Mouse (Mus musculus) CH12.LX (cell line): Measurements from ENCODE around the gene Mcrip1. TPM values are rescaled to one million over a fixed set of nuclear protein-coding genes. Genes with fewer than 3 reads are reported as not detected.

Source experiments
- DNase-seq: peaks from one replicate; pipeline ENCODE4 v3.0.0-alpha.2; 2013; ENCODE audit errors: extremely low read depth
- H3K27ac ChIP-seq: 2 replicates; pipeline ENCODE4 v1.5.1; 2012; ENCODE audit warnings: low read depth, mild to moderate bottlenecking, control low read depth, moderate library complexity; ENCODE audit not compliant: insufficient read depth
- H3K27me3 ChIP-seq: replicated peaks from 2 replicates; pipeline ENCODE3; 2012; ENCODE audit warnings: inconsistent platforms
- H3K36me3 ChIP-seq, 2 experiments: replicated peaks in 1 of 2; 2 replicates each; pipeline versions ENCODE3 to v1.6.1; 2012; ENCODE audit warnings: inconsistent platforms in 1 of 2, low read length in 1 of 2, mild to moderate bottlenecking in 1 of 2, mixed read lengths in 1 of 2, moderate library complexity in 1 of 2; ENCODE audit not compliant: control insufficient read depth in 1 of 2, insufficient read depth in 1 of 2
- H3K4me1 ChIP-seq, 2 experiments: 2 replicates each; pipeline ENCODE4 v1.6.1; 2012; ENCODE audit warnings: inconsistent platforms in 1 of 2, moderate library complexity in 1 of 2; ENCODE audit not compliant: insufficient read depth in 2 of 2, control insufficient read depth in 1 of 2
- H3K4me2 ChIP-seq: 2 replicates; pipeline ENCODE4 v1.6.1; 2012; ENCODE audit warnings: low read depth, mild to moderate bottlenecking, control low read depth; ENCODE audit not compliant: poor library complexity, insufficient read depth, severe bottlenecking
- H3K4me3 ChIP-seq, 3 experiments: fragments of 150-350 bp in 1 of 3; sonication (generic) in 1 of 3; replicated peaks in 1 of 3; 2 replicates each; pipeline versions ENCODE3 to v1.5.1; 2011 to 2012; ENCODE audit warnings: low read depth in 2 of 3, low read length in 2 of 3, mild to moderate bottlenecking in 2 of 3, moderate library complexity in 2 of 3, control low read depth in 1 of 3, improper control_type of control experiment in 1 of 3, inconsistent platforms in 1 of 3, mixed read lengths in 1 of 3; ENCODE audit not compliant: poor library complexity in 1 of 3
- H3K79me2 ChIP-seq: replicated peaks from 2 replicates; pipeline ENCODE4 v1.6.1; 2012; ENCODE audit warnings: mild to moderate bottlenecking, moderate library complexity; ENCODE audit not compliant: control insufficient read depth, poor library complexity, insufficient read depth, severe bottlenecking; ENCODE audit errors: extremely low read depth
- H3K9ac ChIP-seq: 2 replicates; pipeline ENCODE4 v1.6.1; 2012; ENCODE audit warnings: low read depth, mild to moderate bottlenecking, control low read depth, moderate library complexity; ENCODE audit not compliant: insufficient read depth
- H3K9me3 ChIP-seq: replicated peaks from 2 replicates; pipeline ENCODE3; 2012; ENCODE audit warnings: low read length, inconsistent platforms, mixed read lengths
- BHLHE40 ChIP-seq: IDR thresholded peaks from 2 replicates; pipeline ENCODE4 v1.6.1; 2011; ENCODE audit warnings: mild to moderate bottlenecking, low read depth, low read length, improper control_type of control experiment
- HCFC1 ChIP-seq: IDR thresholded peaks from 2 replicates; pipeline ENCODE4 v1.6.1; 2012; ENCODE audit warnings: low read depth, mild to moderate bottlenecking, inconsistent platforms, low read length, improper control_type of control experiment
- JUND ChIP-seq: conservative IDR thresholded peaks from 2 replicates; pipeline ENCODE4 v1.6.1; 2011; ENCODE audit warnings: low read depth, low read length, improper control_type of control experiment
- KAT2A ChIP-seq: IDR thresholded peaks from 2 replicates; pipeline ENCODE4 v1.6.1; 2012; ENCODE audit warnings: low read length, improper control_type of control experiment, inconsistent platforms; ENCODE audit not compliant: insufficient replicate concordance
- MAFK ChIP-seq: IDR thresholded peaks from 2 replicates; pipeline ENCODE4 v1.6.1; 2011; ENCODE audit warnings: low read length, improper control_type of control experiment; ENCODE audit not compliant: insufficient replicate concordance
- MAX ChIP-seq: IDR thresholded peaks from 2 replicates; pipeline ENCODE4 v1.6.1; 2011; ENCODE audit warnings: low read length, improper control_type of control experiment
- NRF1 ChIP-seq: IDR thresholded peaks from 2 replicates; pipeline ENCODE4 v1.6.1; 2014; ENCODE audit warnings: low read depth, mild to moderate bottlenecking, inconsistent platforms, low read length, improper control_type of control experiment, moderate library complexity
- PAX5 ChIP-seq: IDR thresholded peaks from 2 replicates; pipeline ENCODE4 v1.6.1; 2012; ENCODE audit warnings: low read length, inconsistent platforms, mixed read lengths
- POLR2AphosphoS2 ChIP-seq: IDR thresholded peaks from 2 replicates; pipeline ENCODE4 v1.6.1; 2011; ENCODE audit warnings: low read depth, low read length, improper control_type of control experiment
- SMC3 ChIP-seq: IDR thresholded peaks from 2 replicates; pipeline ENCODE4 v1.6.1; 2011; ENCODE audit warnings: low read depth, low read length, improper control_type of control experiment
- USF2 ChIP-seq: conservative IDR thresholded peaks from 2 replicates; pipeline ENCODE4 v1.6.1; 2011; ENCODE audit warnings: low read depth, low read length, improper control_type of control experiment
- ZC3H11A ChIP-seq: IDR thresholded peaks from 2 replicates; pipeline ENCODE4 v1.6.1; 2012; ENCODE audit warnings: low read depth, mild to moderate bottlenecking, inconsistent platforms, low read length, improper control_type of control experiment
- ZKSCAN1 ChIP-seq: IDR thresholded peaks from 2 replicates; pipeline ENCODE4 v1.6.1; 2012; ENCODE audit warnings: low read depth, inconsistent platforms, low read length, improper control_type of control experiment, borderline replicate concordance
- ZMIZ1 ChIP-seq: IDR thresholded peaks from 2 replicates; pipeline ENCODE4 v1.6.1; 2012; ENCODE audit warnings: low read depth, mild to moderate bottlenecking, inconsistent platforms, low read length, improper control_type of control experiment
- ZNF384 ChIP-seq: IDR thresholded peaks from 2 replicates; pipeline ENCODE4 v1.6.1; 2012; ENCODE audit warnings: low read depth, low read length, improper control_type of control experiment, inconsistent platforms
- dilution Hi-C: fragments of 300-500 bp; cut with MboI; formaldehyde crosslinking; loops from 2 replicates; pipeline ENCODE4 v1.14.3; 2020; ENCODE audit warnings: low sequenced_read_pairs; ENCODE audit not compliant: extremely low pct_unique_long_range_greater_than_20kb, extremely low pct_ligation_motif_present
- in situ Hi-C: fragments of 300-500 bp; cut with MboI; formaldehyde crosslinking; loops from 3 replicates; pipeline ENCODE4 v1.14.3; 2019; ENCODE audit warnings: low sequenced_read_pairs, low pct_ligation_motif_present, low pct_unique_long_range_greater_than_20kb, mixed read lengths
- polyA plus RNA-seq: library from polyadenylated mRNA; unstranded; fragments of >175 nt; gene quantifications from 2 replicates; pipeline ENCODE4 v1.2.1, GENCODE M21; 2012; ENCODE audit warnings: low read depth; ENCODE audit not compliant: insufficient read length
- total RNA-seq, 2 experiments: library from RNA; depleted of rRNA; stranded (reverse); fragments of 300-350 nt in 1 of 2; fragments of >200 nt in 1 of 2; gene quantifications; 2 replicates each; pipeline ENCODE4 v1.2.3; 2012 to 2014

The Mcrip1 gene
- total and polyA plus RNA-seq, 3 experiments = 39.6 to 66.5 (median 46.2) TPM

GRCm38 (mm10) chr11:120548214-120548613 is 1.3 kb downstream of the Mcrip1 start (continued):
- TF ChIP-seq MAFK = no peak
- TF ChIP-seq, all 38 proteins: peak for 0

GRCm38 (mm10) chr11:120547469-120547868 is 2.1 kb downstream of the Mcrip1 start:
- Histone ChIP-seq H3K4me1 (peaks cover 11 to 28% of the 10 kb centered on the region in 2 experiments), H3K27me3 (no peaks in the 10 kb centered on the region), H3K4me3 (no peak overlapping the region)
- dilution Hi-C loops = no loop called here
- in situ Hi-C loops = no loop called here
- DNase-seq = peak; percentile 43
- TF ChIP-seq SMC3 (no peak), HCFC1 (peak; percentile 84)
- TF ChIP-seq, all 38 proteins: peak for 1
- Histone ChIP-seq H3K36me3 (peaks cover 25 to 66% of the 10 kb centered on the region in 2 experiments), H3K4me2 (no peak overlapping the region), H3K9me3 (no peaks in the 10 kb centered on the region), H3K79me2 (no peaks in the 10 kb centered on the region), H3K27ac (no peak overlapping the region), H3K9ac (no peak overlapping the region)

GRCm38 (mm10) chr11:120545964-120546363 is 3.6 kb downstream of the Mcrip1 start:
- TF ChIP-seq ZNF384 = no peak
- no peak for TF ChIP-seq JUND
- TF ChIP-seq ZKSCAN1 = no peak
- no peak for TF ChIP-seq ZC3H11A
- TF ChIP-seq SMC3 = no peak
- TF ChIP-seq NRF1 = no peak
- TF ChIP-seq ZMIZ1 = no peak
- no peak for TF ChIP-seq HCFC1
- TF ChIP-seq BHLHE40 = no peak
- TF ChIP-seq MAX = no peak
- TF ChIP-seq USF2 = no peak
- TF ChIP-seq POLR2AphosphoS2 = no peak
- no peak for TF ChIP-seq KAT2A
- TF ChIP-seq PAX5 = no peak
- H3K4me2 ChIP-seq = no peak overlapping the region
- H3K9me3 ChIP-seq = no peaks in the 10 kb centered on the region
- no peak overlapping the region for H3K9ac ChIP-seq
- H3K27ac ChIP-seq = no peak overlapping the region
- dilution Hi-C loops (no loop called here), in situ Hi-C loops (no loop called here)
- H3K4me3 ChIP-seq = no peak overlapping the region
- H3K4me1 ChIP-seq = peaks cover 11 to 28% of the 10 kb centered on the region in 2 experiments
- H3K79me2 ChIP-seq = no peaks in the 10 kb centered on the region
- H3K27me3 ChIP-seq = no peaks in the 10 kb centered on the region
- no peak for DNase-seq
- H3K36me3 ChIP-seq = peaks cover 29 to 68% of the 10 kb centered on the region in 2 experiments
